Mouse (Mus musculus): ENCODE results near the gene Lgals9. TPM values are rescaled to one million over a fixed set of nuclear protein-coding genes. Genes with fewer than 3 reads are reported as not detected.

Lgals9 gene
- polyA plus RNA-seq, 1 experiment from 2014 or later: 17.4 TPM

GRCm38 (mm10) chr11:78924111-78924510 lies 60.6 kb downstream of the Lgals9 start:
- Histone ChIP-seq H3K36me3 (no peaks in the 10 kb centered on the region), H3K9me3 (no peaks in the 10 kb centered on the region), H3K27ac (replicated peaks) (no peak overlapping the region), H3K4me2 (no peak overlapping the region), H3K9ac (no peak overlapping the region), H3K4me1 (replicated peaks) (peaks cover 8% of the 10 kb centered on the region), H3K27me3 (peaks cover 71% of the 10 kb centered on the region), H3K4me3 (no peak overlapping the region)
- WGBS: 16% methylated on average over 9 of the region's 9 CpGs
- ATAC-seq (ENCODE audit: low read depth): no peak

DNA sequence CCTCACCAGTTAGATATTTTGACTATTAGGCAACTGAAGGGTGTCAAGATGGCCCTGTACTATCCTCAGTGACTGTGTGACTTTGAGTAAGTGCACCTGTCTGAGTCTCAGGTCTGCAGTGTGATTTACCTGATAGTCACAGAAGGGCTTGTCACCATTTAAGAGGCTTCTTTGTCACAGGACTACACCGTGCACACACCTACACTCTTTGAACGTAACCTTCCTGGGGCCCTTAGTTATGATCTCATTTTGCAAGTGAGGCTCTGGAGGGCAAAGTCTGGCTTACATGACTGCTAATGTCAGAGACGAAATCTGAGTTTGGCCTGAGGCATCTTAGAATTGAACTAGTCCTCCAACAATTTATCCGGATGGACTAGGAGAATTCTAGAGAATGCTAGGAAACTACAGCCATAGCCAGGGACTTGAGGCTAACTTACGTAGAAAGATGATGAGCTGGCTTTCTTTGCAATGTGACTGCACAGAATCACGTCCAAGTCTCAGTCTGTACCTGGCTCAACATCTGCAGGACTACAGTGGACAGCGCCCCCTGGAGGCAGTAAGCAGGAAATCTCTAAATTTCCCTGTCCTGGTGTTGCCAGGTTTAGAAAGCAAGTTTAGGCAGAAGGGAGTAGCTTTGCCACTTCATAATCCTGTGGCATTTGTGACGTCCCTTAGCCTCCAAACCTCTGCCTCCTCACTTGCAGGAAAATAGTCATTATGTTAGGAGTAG lies 61.9 kb downstream of the Lgals9 start:
- H3K36me3 ChIP-seq: no peaks in the 10 kb centered on the region
- ATAC-seq (ENCODE audit: low read depth): no peak; the same call in 1 of the 2 replicates
- H3K27ac ChIP-seq (replicated peaks): no peak overlapping the region
- 37% methylated on average over 8 of the region's 8 CpGs for WGBS
- no peak overlapping the region for H3K9ac ChIP-seq
- H3K9me3 ChIP-seq: no peaks in the 10 kb centered on the region
- no peak overlapping the region for H3K4me2 ChIP-seq
- H3K27me3 ChIP-seq: peaks cover 67% of the 10 kb centered on the region
- H3K4me1 ChIP-seq (replicated peaks): peaks cover 6% of the 10 kb centered on the region
- H3K4me3 ChIP-seq: no peak overlapping the region

GRCm38 (mm10) chr11:78920411-78920939 lies 64.3 kb downstream of the Lgals9 start, which contains the start of gene Nos2:
TSS of gene Nos2 (plus strand) at chr11:78920787.
- Histone ChIP-seq H3K4me3 (no peak within 1 kb of the TSS), H3K4me2 (no peak within 1 kb of the TSS), H3K9ac (no peak within 1 kb of the TSS), H3K27ac (replicated peaks) (no peak within 1 kb of the TSS), H3K36me3 (no peaks in the 10 kb centered on the region), H3K4me1 (replicated peaks) (peaks cover 6% of the 10 kb centered on the region), H3K27me3 (peaks cover 45% of the 10 kb centered on the region), H3K9me3 (no peaks in the 10 kb centered on the region)
- 66% methylated on average over 6 of the region's 6 CpGs for WGBS
- no peak for ATAC-seq (ENCODE audit: low read depth)

GRCm38 (mm10) chr11:78919745-78920144 lies 65.0 kb downstream of the Lgals9 start:
- no peak for ATAC-seq (ENCODE audit: low read depth)

GRCm38 (mm10) chr11:78916410-78916809 lies 68.3 kb downstream of the Lgals9 start:
- Histone ChIP-seq H3K4me1 (replicated peaks) (no peaks in the 10 kb centered on the region), H3K27me3 (peaks cover 5% of the 10 kb centered on the region; the same call in 1 of the 2 replicates), H3K4me2 (no peak overlapping the region), H3K27ac (replicated peaks) (no peak overlapping the region), H3K4me3 (no peak overlapping the region), H3K9me3 (no peaks in the 10 kb centered on the region), H3K9ac (no peak overlapping the region), H3K36me3 (no peaks in the 10 kb centered on the region)
- no peak for ATAC-seq (ENCODE audit: low read depth)
- 80% methylated on average over 1 of the region's 1 CpGs for WGBS

More at GRCm38 (mm10) chr11:78919745-78920144, 65.0 kb downstream of the Lgals9 start:
- H3K27me3 ChIP-seq: peaks cover 38% of the 10 kb centered on the region
- H3K9me3 ChIP-seq: no peaks in the 10 kb centered on the region
- peaks cover under 1% of the 10 kb centered on the region; the same call in 1 of the 2 replicates for H3K4me1 ChIP-seq (replicated peaks)
- H3K9ac ChIP-seq: no peak overlapping the region
- 72% methylated on average over 4 of the region's 4 CpGs for WGBS
- H3K27ac ChIP-seq (replicated peaks): no peak overlapping the region
- H3K4me3 ChIP-seq: no peak overlapping the region
- no peaks in the 10 kb centered on the region for H3K36me3 ChIP-seq
- no peak overlapping the region for H3K4me2 ChIP-seq

- Histone ChIP-seq H3K9me3 (no peaks in the 10 kb centered on the region), H3K27ac (replicated peaks) (no peak overlapping the region), H3K9ac (no peak overlapping the region), H3K4me3 (no peak overlapping the region), H3K4me1 (replicated peaks) (no peaks in the 10 kb centered on the region), H3K4me2 (no peak overlapping the region), H3K27me3 (peaks cover 4% of the 10 kb centered on the region; the same call in 1 of the 2 replicates), H3K36me3 (no peaks in the 10 kb centered on the region)
- ATAC-seq (ENCODE audit: low read depth): no peak
- WGBS: 78% methylated on average over 6 of the region's 6 CpGs
These were observed 69.3 kb downstream of the Lgals9 start for GRCm38 (mm10) chr11:78915473-78915872.

Other genes with a start within 250 kb of the Lgals9 start
- 33.3 and 36.0 TPM in 2 replicates for gene Ccnq, start 233.2 kb downstream of the Lgals9 start, polyA plus RNA-seq (2015; fragmentation: Nextera tagmentation; extraction: Ambion mirVana)
- 28.8 and 33.6 TPM in 2 replicates for gene Lyrm9, start 158.4 kb downstream of the Lgals9 start, polyA plus RNA-seq (2015; fragmentation: Nextera tagmentation; extraction: Ambion mirVana)
- gene Nos2, start 64.2 kb downstream of the Lgals9 start, polyA plus RNA-seq (2015; fragmentation: Nextera tagmentation; extraction: Ambion mirVana): 1.1 TPM in 2 replicates
- gene Ksr1, start 161.5 kb upstream of the Lgals9 start, polyA plus RNA-seq (2015; fragmentation: Nextera tagmentation; extraction: Ambion mirVana): 4.6 and 4.8 TPM in 2 replicates

Data from neural tube, embryonic 13.5 days (tissue).